Mouse (Mus musculus): ENCODE measurements at regions not wholly inside any gene's neighbourhood (a gene's known extent, or its start where the extent isn't known, plus 50 kb on each side); places are given as distances from the start of the nearest gene placed in this dataset.
A peak's percentile ranks its signal among the peaks of the same experiment; 100 is the strongest.

GRCm38 (mm10) chr12:15741219-15741618, 75.5 kb downstream of the Trib2 start:
- DNase-seq: no peak

GRCm38 (mm10) chr12:15738989-15739388, 77.7 kb downstream of the Trib2 start:
- no peak for DNase-seq

- DNase-seq: no peak
These were observed 85.5 kb downstream of the Trib2 start for GRCm38 (mm10) chr12:15731261-15731660.

GRCm38 (mm10) chr12:15729696-15730095, 87.0 kb downstream of the Trib2 start:
- DNase-seq: no peak

GRCm38 (mm10) chr12:15723529-15723928, 93.2 kb downstream of the Trib2 start:
- no peak for DNase-seq

GRCm38 (mm10) chr12:15722161-15722560, 94.6 kb downstream of the Trib2 start:
- no peak for DNase-seq

- no peak for DNase-seq
These were observed 96.6 kb downstream of the Trib2 start for GRCm38 (mm10) chr12:15720171-15720570.

GRCm38 (mm10) chr12:15718827-15719226, 97.9 kb downstream of the Trib2 start:
- DNase-seq: no peak

- DNase-seq: no peak
These were observed 98.7 kb downstream of the Trib2 start for GRCm38 (mm10) chr12:15717989-15718388.

- DNase-seq: no peak
These were observed 99.4 kb downstream of the Trib2 start for GRCm38 (mm10) chr12:15717342-15717741.

GRCm38 (mm10) chr12:15713623-15714022, 103.1 kb downstream of the Trib2 start:
- no peak for DNase-seq

GRCm38 (mm10) chr12:15707570-15708095, 109.1 kb downstream of the Trib2 start:
- no peak for DNase-seq

- DNase-seq: peak; percentile 38
These were observed 112.3 kb downstream of the Trib2 start for GRCm38 (mm10) chr12:15704412-15704811.

- DNase-seq: no peak
These were observed 114.6 kb downstream of the Trib2 start for GRCm38 (mm10) chr12:15702137-15702536.

- no peak for DNase-seq
These were observed 117.9 kb downstream of the Trib2 start for GRCm38 (mm10) chr12:15698829-15699228.

GRCm38 (mm10) chr12:15698042-15698771, 118.5 kb downstream of the Trib2 start:
- no peak for DNase-seq

GRCm38 (mm10) chr12:15688342-15688741, 128.4 kb downstream of the Trib2 start:
- no peak for DNase-seq

GRCm38 (mm10) chr12:15684311-15684710, 132.4 kb downstream of the Trib2 start:
- no peak for DNase-seq

GRCm38 (mm10) chr12:15681678-15682355, 134.9 kb downstream of the Trib2 start:
- no peak for DNase-seq

GRCm38 (mm10) chr12:15676127-15676526, 140.6 kb downstream of the Trib2 start:
- no peak for DNase-seq

- DNase-seq: no peak
These were observed 157.0 kb downstream of the Trib2 start for GRCm38 (mm10) chr12:15659755-15660154.

- DNase-seq: no peak
These were observed 157.4 kb downstream of the Trib2 start for GRCm38 (mm10) chr12:15659332-15659731.

- DNase-seq: no peak
These were observed 158.9 kb downstream of the Trib2 start for GRCm38 (mm10) chr12:15657748-15658251.

GRCm38 (mm10) chr12:15654585-15654984, 162.1 kb downstream of the Trib2 start:
- DNase-seq: no peak

Data from liver (tissue).